Mouse (Mus musculus): ENCODE measurements around the gene Katna1. TPM values are rescaled to one million over a fixed set of nuclear protein-coding genes. Genes with fewer than 3 reads are reported as not detected.
"Not testable (repeated sequence)": the region's sequence is repeated elsewhere in the genome, so short reads cannot be mapped to it uniquely, and the experiment has no call there.

The Katna1 gene
- total RNA-seq (2021) = 10 to 100 TPM; 11.9 to 16.9 TPM

DNA sequence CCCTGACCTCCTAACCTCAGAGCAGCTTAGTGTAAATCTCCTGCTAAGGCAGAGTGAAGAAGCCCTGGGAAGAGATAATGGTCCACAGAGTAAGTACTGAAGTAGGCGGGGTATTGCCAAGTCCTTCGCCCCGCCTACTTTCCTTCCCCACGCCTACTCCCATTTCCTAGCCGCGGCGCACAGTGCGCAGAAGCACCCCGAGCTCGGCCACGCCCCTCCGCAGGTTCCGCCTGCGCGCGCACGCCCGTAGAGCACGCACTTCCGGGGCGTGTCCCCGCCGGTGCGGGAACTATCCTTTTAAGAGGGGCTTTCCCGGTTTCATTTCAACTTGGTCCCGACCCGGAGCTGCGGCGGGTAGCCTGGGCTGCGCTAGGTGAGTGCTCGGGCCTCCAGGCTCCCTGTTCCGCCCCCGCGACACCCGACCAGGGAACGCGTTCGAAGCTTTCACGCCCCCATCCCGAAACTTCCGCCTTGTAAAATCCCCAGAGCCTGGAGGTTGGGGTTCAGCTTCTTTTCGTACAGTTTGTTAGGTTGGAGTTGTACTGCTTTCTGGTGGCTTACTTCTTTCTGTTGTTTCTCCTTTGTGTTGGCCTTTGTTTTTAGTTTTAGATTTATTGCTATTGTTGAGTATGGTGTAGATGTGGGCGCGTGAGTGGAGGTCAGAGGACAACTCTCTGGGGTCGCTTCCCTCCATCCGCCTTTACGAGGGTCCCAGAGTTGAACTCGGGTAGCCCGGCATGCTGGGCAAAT is at the start of gene Katna1:
Katna1 (plus strand) TSS at position 250 of the 750 bp plus-strand sequence.
- intact Hi-C loops (cut with DNase I) = no loop called here
- peak; percentile 94 to 95 for DNase-seq

DNA sequence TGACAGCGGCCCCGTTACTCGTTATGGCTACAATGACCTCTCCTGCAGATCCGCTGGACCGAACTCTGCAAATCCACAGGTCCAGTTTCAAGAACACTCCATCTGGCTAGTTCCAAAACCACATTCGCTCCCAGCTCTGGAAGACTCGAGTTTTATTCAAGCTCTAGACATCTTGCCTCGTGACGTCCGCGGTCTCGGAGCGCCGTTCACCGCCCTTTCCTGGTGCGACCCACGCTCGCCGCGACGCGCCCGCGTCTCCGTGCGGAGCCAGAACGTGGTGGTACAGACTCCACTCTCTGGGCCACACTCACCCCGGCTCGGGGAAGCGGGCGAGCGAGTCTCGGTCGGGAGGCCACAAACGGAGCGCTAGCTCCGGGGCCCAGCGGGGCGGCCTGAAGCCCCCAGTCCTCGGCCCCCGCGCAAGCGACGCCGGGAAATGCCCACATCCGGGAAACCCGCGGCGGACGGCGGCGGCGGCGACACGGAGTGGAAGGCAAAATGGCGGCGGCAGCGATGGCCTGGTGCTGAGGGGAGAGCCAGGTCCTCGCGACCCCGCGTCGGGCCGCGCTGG is 45.0 kb upstream of the Katna1 start, which contains the start of the genes Pcmt1 and Lats1:
Pcmt1 (minus strand) TSS at position 406 of the 571 bp plus-strand sequence.
Lats1 (plus strand) TSS at position 484 of the 571 bp plus-strand sequence.
- intact Hi-C loops (cut with DNase I) = loop anchor here (5.0 to 10.0 kb wide), 2 partner anchors 96 to 274 kb away; partner anchors contain the start of gene Tab2
- peak; percentile 91 to 93 for DNase-seq

DNA sequence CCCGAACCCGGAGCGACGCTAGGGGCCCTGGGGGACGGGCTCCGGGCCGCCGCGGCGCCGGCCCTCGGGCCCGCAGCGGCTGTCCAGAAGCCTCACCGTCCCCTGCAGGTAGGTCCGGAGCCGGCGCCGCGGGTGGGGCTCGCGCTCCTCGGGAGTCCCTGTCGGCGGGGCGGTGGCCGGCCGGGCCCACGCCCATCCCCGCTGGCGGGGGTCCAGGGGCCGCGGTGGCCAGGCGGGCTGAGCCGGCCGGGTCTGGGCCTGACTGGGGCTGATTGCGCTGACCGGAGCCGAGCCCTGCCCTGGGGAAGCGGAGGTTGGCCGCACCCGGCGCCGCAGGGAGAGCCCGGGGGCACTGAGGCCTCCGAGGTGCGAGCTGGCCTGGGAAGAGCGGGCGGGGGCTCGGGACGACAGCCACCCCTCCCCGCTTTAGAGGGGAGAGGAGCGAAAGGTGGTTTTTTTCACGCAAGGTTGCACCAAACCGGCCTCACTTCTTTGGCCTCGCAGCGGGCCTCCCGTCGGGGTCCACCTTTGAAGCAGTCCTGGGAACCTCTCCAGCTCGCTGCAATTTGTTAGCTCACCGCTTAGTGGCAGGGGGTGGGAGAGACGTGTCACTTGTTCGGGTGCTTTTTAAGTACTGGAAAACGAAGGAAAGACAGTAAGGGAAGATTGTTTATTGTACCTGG is 44.3 kb upstream of the Katna1 start:
- intact Hi-C loops (cut with DNase I) = loop anchor here (5.0 to 10.0 kb wide), 2 partner anchors 96 to 273 kb away; partner anchors contain the start of gene Tab2
- peak; percentile 87 to 88 for DNase-seq

- intact Hi-C loops (cut with DNase I) = loop anchor here (5.0 to 10.0 kb wide), 2 partner anchors 95 to 273 kb away; partner anchors contain the start of gene Tab2
- DNase-seq = peak in 1 of 2 experiments; percentile 7
These were observed 43.6 kb upstream of the Katna1 start for GRCm38 (mm10) chr10:7682249-7682648.

DNA sequence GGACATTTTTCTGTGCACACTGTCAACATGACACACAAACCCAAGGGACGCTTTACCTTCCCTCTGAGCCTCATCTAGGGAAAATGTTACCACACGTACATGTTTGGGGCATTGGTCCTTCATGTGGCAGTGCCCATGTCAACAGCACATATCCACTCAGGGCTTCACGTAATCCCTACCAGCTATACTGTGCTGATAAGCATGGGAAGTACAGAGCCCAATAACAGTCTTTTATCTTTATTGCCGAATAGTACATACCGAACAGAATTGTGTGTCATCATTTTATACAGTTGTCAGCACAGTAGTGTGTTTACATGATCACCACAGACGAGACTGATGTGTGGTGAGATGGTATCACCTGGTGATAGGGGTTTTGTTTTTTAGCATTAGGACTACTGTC is 38.9 kb upstream of the Katna1 start:
- intact Hi-C loops (cut with DNase I) = loop anchor here (10.0 kb wide), 1 partner anchor 268 kb away; the partner anchor contains the start of gene Tab2
- DNase-seq = no peak

DNA sequence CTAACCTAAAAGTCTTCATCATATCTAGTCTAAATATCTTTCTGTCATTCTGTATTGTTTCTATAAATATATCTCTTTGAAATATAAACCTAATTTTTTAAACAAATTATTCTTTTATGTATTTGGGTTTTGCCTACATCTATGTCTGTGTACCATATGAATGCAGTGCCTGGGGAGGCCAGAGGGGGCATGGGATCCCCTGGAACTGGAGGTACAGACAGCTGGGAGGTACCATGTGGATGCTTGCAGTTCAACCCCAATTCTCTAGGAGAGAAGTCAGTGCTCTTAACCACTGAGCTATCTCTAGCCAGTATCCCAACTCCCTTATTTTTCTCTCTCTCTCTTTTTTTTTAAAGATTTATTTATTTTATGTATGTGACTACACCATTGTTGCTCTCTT is 30.5 kb upstream of the Katna1 start:
- DNase-seq = no peak
- intact Hi-C loops (cut with DNase I) = no loop called here

- intact Hi-C loops (cut with DNase I) = no loop called here
- DNase-seq = no peak
These were observed 25.7 kb upstream of the Katna1 start for GRCm38 (mm10) chr10:7700120-7700519.

GRCm38 (mm10) chr10:7702586-7702985 is 23.2 kb upstream of the Katna1 start:
- intact Hi-C loops (cut with DNase I) = no loop called here
- DNase-seq = no peak

GRCm38 (mm10) chr10:7710121-7710520 is 15.7 kb upstream of the Katna1 start:
- no peak for DNase-seq

GRCm38 (mm10) chr10:7712506-7712905 is 13.3 kb upstream of the Katna1 start:
- no peak for DNase-seq
- intact Hi-C loops (cut with DNase I) = no loop called here

More at GRCm38 (mm10) chr10:7710121-7710520, 15.7 kb upstream of the Katna1 start:
- intact Hi-C loops (cut with DNase I) = no loop called here

DNA sequence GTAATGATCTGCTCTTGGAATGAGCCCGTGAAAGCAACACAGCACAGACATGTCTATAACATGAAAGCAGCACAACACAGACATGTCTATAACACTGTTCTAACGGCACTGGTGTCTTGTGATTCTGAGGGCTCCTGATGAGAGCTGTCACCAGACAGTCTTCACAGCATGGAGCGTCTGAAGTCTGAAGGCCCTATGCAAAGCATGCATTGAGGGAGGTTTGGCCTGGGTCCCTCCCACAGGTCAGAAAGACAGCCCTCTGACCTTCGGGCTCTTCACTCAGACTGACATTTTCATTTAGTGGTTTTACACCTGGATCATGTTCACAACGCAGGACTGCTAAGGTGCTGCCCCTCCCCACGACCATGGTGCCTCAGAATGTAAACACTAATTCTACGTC is 10.7 kb upstream of the Katna1 start:
- DNase-seq = no peak
- intact Hi-C loops (cut with DNase I) = no loop called here

DNA sequence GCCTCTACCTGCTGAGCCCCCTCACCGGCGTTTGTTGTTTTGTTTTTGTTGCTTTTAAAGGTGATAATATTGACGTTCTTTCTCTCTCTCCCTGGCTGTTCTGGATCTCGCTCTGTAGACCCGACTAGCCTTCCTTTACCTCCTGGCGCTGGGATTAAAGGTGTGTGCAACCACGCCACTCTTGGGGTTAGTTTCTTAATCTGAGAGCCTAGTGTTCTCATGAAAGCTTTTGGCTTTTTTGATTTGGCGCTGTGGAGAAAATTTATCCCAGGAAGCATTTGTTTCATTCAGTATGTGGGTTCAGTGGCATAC is 657 bp downstream of the Katna1 start:
- no peak for DNase-seq
- intact Hi-C loops (cut with DNase I) = no loop called here

GRCm38 (mm10) chr10:7727011-7727410 is 1.2 kb downstream of the Katna1 start:
- DNase-seq = no peak
- intact Hi-C loops (cut with DNase I) = no loop called here

DNA sequence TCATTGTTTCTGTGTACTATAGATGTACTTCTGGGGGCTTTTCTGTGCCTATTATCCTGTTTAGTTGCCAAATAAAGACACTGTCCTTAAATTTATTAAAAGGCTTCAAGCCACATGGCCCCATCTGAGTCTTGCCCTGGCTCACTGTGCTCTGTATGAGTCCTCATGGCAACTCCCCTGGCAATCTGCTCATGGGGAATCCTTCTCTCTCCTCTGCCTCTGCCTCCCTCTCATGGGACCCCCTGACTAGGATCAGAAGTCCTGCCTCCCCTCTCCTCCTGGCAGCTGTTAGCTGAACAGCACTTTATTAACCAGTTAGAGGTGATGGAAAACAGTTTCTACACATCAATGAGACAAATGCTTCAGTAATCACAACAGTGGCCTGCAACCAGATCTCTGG is 5.8 kb downstream of the Katna1 start:
- intact Hi-C loops (cut with DNase I) = no loop called here
- DNase-seq = no peak

DNA sequence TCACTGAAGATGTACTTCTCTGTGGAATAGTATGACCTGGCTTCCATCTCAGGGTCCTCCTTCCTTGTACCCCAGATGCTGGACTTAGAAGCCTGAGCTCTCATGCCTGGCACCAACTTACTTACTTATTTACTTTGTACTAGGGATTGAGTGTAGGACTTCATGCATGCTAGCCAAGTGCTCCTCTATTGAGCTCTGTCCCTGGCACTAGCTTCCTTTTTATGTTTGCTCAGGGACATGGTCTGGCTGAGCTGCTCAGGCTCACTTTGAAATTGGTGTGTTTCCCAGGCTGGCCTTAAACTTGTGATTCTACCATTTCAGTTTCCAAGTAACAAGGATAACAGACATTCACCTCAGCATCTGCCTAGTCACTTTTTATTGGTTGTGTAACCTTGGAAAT is 11.3 kb downstream of the Katna1 start:
- DNase-seq = no peak
- intact Hi-C loops (cut with DNase I) = no loop called here

GRCm38 (mm10) chr10:7737914-7738313 is 12.1 kb downstream of the Katna1 start:
- intact Hi-C loops (cut with DNase I) = no loop called here
- no peak for DNase-seq

- intact Hi-C loops (cut with DNase I); DNase-seq: not testable (repeated sequence)
These were observed 19.7 kb downstream of the Katna1 start for GRCm38 (mm10) chr10:7745528-7745927.

- intact Hi-C loops (cut with DNase I) = no loop called here
- DNase-seq = no peak
These were observed 23.0 kb downstream of the Katna1 start for GRCm38 (mm10) chr10:7748752-7749151.

DNA sequence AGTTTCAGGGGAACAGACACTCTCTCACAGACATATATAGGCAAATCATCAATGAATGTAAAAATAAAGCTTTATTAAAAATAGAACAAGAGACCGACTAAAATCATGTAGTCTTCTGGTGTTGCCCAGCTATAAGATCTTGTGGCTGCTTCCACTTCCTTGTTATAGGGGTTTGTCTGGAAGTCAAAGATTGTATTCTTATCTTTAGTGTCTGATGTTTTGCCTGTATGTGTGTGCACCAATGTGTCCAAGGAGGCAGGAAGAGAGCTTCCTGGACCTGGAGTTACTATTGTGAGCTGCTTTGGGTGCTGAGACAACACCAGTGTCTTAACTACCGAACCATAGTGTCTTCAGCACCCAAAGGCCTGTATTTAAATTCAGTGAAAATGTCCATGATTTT is 31.7 kb downstream of the Katna1 start:
- no peak for DNase-seq
- intact Hi-C loops (cut with DNase I) = no loop called here

- intact Hi-C loops (cut with DNase I) = loop anchor here (5.0 kb wide), 1 partner anchor 80 kb away; no protein-coding TSS in a partner anchor
- no peak for DNase-seq
These were observed 46.5 kb downstream of the Katna1 start for GRCm38 (mm10) chr10:7772346-7772745.

DNA sequence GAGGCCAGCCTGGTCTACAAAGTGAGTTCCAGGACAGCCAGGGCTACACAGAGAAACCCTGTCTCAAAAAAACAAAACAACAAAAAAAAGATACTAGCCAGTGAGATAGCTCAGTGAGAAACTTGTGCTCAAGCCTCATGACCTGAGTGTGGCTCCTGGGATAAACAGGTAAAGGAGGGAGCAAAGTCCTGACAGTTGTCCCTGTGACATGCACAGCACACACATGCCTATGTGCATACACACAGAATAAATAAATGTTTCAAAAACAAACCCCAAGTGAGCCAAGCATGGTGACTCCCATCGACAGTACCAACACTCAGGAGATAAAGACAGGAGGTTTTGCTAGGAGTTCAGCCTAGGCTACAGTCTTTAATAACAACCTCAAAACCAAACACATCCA is 47.0 kb downstream of the Katna1 start:
- no peak for DNase-seq
- intact Hi-C loops (cut with DNase I) = loop anchor here (5.0 kb wide), 1 partner anchor 80 kb away; no protein-coding TSS in a partner anchor

All from heart, postnatal 10 days (tissue).